Mouse (Mus musculus): ENCODE measurements at regions not wholly inside any gene's neighbourhood (a gene's known extent, or its start where the extent isn't known, plus 50 kb on each side); places are given as distances from the start of the nearest gene placed in this dataset.

DNA sequence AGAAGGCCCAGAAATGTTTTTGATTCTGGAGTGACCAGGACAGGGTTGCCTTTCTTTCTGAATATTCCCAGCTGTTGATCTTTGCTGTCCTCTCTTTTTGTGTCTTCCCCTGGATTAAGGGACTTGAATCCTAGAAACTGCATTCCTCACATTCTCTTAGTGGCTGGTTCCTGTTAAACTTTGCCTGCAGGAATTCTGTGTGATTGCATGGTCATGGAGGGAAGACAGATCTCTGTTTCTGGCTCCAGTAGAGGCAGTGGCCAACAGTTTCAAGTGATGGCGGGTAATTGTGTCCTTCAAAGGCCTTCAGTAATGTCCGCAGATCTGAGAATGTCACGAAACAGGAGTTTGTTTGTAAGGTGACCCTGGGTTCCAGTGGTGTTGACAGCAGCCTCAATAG, 410.1 kb upstream of the Mmadhc start:
- TF ChIP-seq CTCF (IDR thresholded peaks at IDR 0.05; ENCODE audit: low read depth) (no peak), EP300 (IDR thresholded peaks at IDR 0.05; ENCODE audit: low read depth) (no peak)
